In the genomic region with DNA sequence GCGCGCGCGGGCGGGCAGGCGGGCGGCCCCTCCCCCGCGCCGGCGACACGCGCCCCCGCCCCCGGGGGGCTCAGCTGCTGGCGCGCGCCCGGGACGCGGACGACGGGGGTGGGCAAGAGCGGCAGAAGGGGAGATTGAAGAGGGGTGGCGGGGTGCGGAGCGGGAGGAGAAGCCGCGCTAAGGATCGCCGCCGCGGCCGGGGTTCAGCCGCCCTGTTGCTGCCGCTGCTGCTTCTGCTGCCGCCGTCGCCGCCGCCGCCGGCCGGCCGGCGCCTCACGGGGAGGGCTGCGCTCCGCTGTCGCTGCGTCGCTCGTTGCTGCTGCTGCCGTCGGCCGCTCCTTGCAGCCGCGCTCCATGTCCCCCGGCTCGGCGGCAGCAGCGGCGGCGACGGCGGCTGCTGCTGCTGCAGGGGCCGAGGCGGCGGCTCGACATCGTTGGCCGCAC, we compare ENCODE assay signal across 7 mouse cellular contexts. TPM values are rescaled to one million over a fixed set of nuclear protein-coding genes. Genes with fewer than 3 reads are reported as not detected.
DNase-seq lines count a peak whose midpoint lies in the region; ATAC-seq and TF ChIP-seq lines count a peak whose summit lies in the region.

No protein-coding gene starts in this region.

- no peaks in the 10 kb centered on the region for H3K9me3 ChIP-seq in limb, embryonic 13.5 days

- H3K27ac ChIP-seq in layer of hippocampus, adult 2 months = peak overlapping the region; percentile 90
- no peak overlapping the region for H3K27ac ChIP-seq in bone marrow macrophage, adult 2 months (ENCODE audit: insufficient read depth, low read depth, low read length)
- H3K27ac ChIP-seq in embryonic fibroblast, embryonic 13.5 days (ENCODE audit: insufficient read depth, low read length) = no peak overlapping the region
- no peak overlapping the region for H3K27ac ChIP-seq in limb, embryonic 13.5 days
- peak overlapping the region; percentile 68 for H3K27ac ChIP-seq in olfactory bulb, adult 2 months (ENCODE audit: insufficient read depth, low read depth, low read length)

- TF ChIP-seq POLR2A in bone marrow macrophage, adult 2 months (IDR thresholded peaks at IDR 0.05; ENCODE audit: borderline replicate concordance, low read depth, low read length) = no peak
- no peak for TF ChIP-seq POLR2A in embryonic fibroblast, embryonic 13.5 days (IDR thresholded peaks at IDR 0.05; ENCODE audit: low read depth, low read length)
- no peak; the same call in 1 of the 2 replicates for TF ChIP-seq POLR2A in olfactory bulb, adult 2 months (IDR thresholded peaks at IDR 0.05; ENCODE audit: insufficient read depth, low read depth, low read length)

- H3K4me2 ChIP-seq in limb, embryonic 13.5 days (replicated peaks) = peak overlapping the region; percentile 99

- peaks cover 45% of the 10 kb centered on the region for H3K27me3 ChIP-seq in limb, embryonic 13.5 days

- peak; percentile 41 for ATAC-seq in limb, embryonic 13.5 days (ENCODE audit: low FRiP score, low read depth)

- no peak for TF ChIP-seq CTCF in layer of hippocampus, adult 2 months (conservative IDR thresholded peaks at IDR 0.05)
- no peak for TF ChIP-seq CTCF in bone marrow macrophage, adult 2 months (IDR thresholded peaks at IDR 0.05; ENCODE audit: low read depth, low read length)
- TF ChIP-seq CTCF in embryonic fibroblast, embryonic 13.5 days (IDR thresholded peaks at IDR 0.05; ENCODE audit: borderline replicate concordance, insufficient read depth, low read length) = no peak
- no peak for TF ChIP-seq CTCF in olfactory bulb, adult 2 months (IDR thresholded peaks at IDR 0.05; ENCODE audit: insufficient read depth, low read depth, low read length)

- no peaks in the 10 kb centered on the region for H3K4me1 ChIP-seq in bone marrow macrophage, adult 2 months (ENCODE audit: control insufficient read depth, insufficient read depth, low read length)
- H3K4me1 ChIP-seq in embryonic fibroblast, embryonic 13.5 days (ENCODE audit: control insufficient read depth, insufficient read depth, low read length) = no peaks in the 10 kb centered on the region
- peaks cover 14% of the 10 kb centered on the region for H3K4me1 ChIP-seq in limb, embryonic 13.5 days
- peaks cover 5% of the 10 kb centered on the region; the same call in 1 of the 2 replicates for H3K4me1 ChIP-seq in olfactory bulb, adult 2 months (ENCODE audit: control insufficient read depth, insufficient read depth, low read length)

- DNase-seq in layer of hippocampus, adult 2 months (ENCODE audit: low spot score in 2 of 2) = peak in 1 of 2 experiments; percentile 30
- no peak for DNase-seq in layer of hippocampus, adult 9-11 months
- DNase-seq in MN1 (ENCODE audit: low spot score) = no peak

- under 1% methylated on average over 53 of the region's 72 CpGs for WGBS in limb, embryonic 13.5 days
- whole genome bisulfite sequencing in olfactory bulb, adult 2 months = 4% methylated on average over 70 of the region's 72 CpGs

- H3K36me3 ChIP-seq in limb, embryonic 13.5 days = no peaks in the 10 kb centered on the region

- peak overlapping the region; percentile 70 for H3K4me3 ChIP-seq in layer of hippocampus, adult 2 months
- H3K4me3 ChIP-seq in bone marrow macrophage, adult 2 months (ENCODE audit: insufficient read depth, low read length) = peak overlapping the region; percentile 59
- H3K4me3 ChIP-seq in embryonic fibroblast, embryonic 13.5 days (ENCODE audit: insufficient read depth, low read length) = peak overlapping the region; percentile 32
- peak overlapping the region; percentile 62 for H3K4me3 ChIP-seq in limb, embryonic 13.5 days
- H3K4me3 ChIP-seq in olfactory bulb, adult 2 months (ENCODE audit: insufficient read depth, low read depth, low read length) = peak overlapping the region; percentile 98

- H3K9ac ChIP-seq in limb, embryonic 13.5 days = peak overlapping the region; percentile 31

RNA-seq across cellular contexts. Expression of a gene that starts 0.3 kb away (rescaled TPM):
- 100 to 1,000 TPM; 123 to 125 TPM for total RNA-seq in layer of hippocampus, adult 2 months (2021)
- polyA plus RNA-seq in bone marrow macrophage, adult 2 months (2012; ENCODE audit: insufficient read depth, insufficient read length, missing spikeins) = 3.0 and 3.1 TPM in 2 replicates
- polyA plus RNA-seq in embryonic fibroblast, embryonic 13.5 days (2011; ENCODE audit: insufficient read length, low read depth, missing spikeins) = 5.5 and 5.7 TPM in 2 replicates
- polyA plus RNA-seq in limb, embryonic 13.5 days (2015; fragmentation: Nextera tagmentation; extraction: Ambion mirVana) = 11.4 and 13.2 TPM in 2 replicates
- polyA plus RNA-seq in olfactory bulb, adult 2 months (2012; ENCODE audit: insufficient read depth, insufficient read length, low replicate concordance, missing spikeins) = not detected in 2 replicates

Comparison
In these comparisons a context has a peak if more than half of its experiments do, and no peak if none do; other contexts are left out.
1. H3K27ac ChIP-seq: peak in layer of hippocampus, adult 2 months (single experiment) and olfactory bulb, adult 2 months (single experiment); none in bone marrow macrophage, adult 2 months (single experiment), embryonic fibroblast, embryonic 13.5 days (single experiment) and limb, embryonic 13.5 days (single experiment).
2. H3K4me3 ChIP-seq: peak in every context shown above with its lines; median percentile 98 in olfactory bulb, adult 2 months; 70 in layer of hippocampus, adult 2 months; 62 in limb, embryonic 13.5 days; 59 in bone marrow macrophage, adult 2 months; 32 in embryonic fibroblast, embryonic 13.5 days.